Mouse (Mus musculus) E14TG2a.4 (cell line): ENCODE measurements around the gene Eef1akmt2.

Source experiments
- CTCF ChIP-seq: conservative IDR thresholded peaks from 2 replicates; pipeline ENCODE4 v1.5.1; 2014; ENCODE audit warnings: low read length
- NANOG ChIP-seq: IDR thresholded peaks from 2 replicates; pipeline ENCODE4 v1.6.1; 2014; ENCODE audit warnings: borderline replicate concordance, low read length, mixed read lengths

GRCm38 (mm10) chr7:132811716-132812618 is 40.5 kb downstream of the Eef1akmt2 start:
- TF ChIP-seq CTCF (no peak), NANOG (no peak)
